Mouse (Mus musculus) myocyte (in vitro differentiated cells): ENCODE results near the gene Tnfsf13. TPM values are rescaled to one million over a fixed set of nuclear protein-coding genes. Genes with fewer than 3 reads are reported as not detected.

Experiments
- H3K27me3 ChIP-seq: one replicate; pipeline ENCODE4 v1.6.1; 2011; ENCODE audit not compliant: control insufficient read depth, insufficient read depth, insufficient read length
- H3K36me3 ChIP-seq: one replicate; pipeline ENCODE4 v1.6.1; 2011; ENCODE audit not compliant: control insufficient read depth, insufficient read depth
- H3K4me2 ChIP-seq: one replicate; pipeline ENCODE4 v1.6.1; 2011; ENCODE audit warnings: low read depth, control low read depth
- H3K4me3 ChIP-seq: one replicate; pipeline ENCODE4 v1.5.1; 2011; ENCODE audit warnings: mild to moderate bottlenecking, control low read depth, moderate library complexity
- H3K79me2 ChIP-seq: one replicate; pipeline ENCODE4 v1.6.1; 2011; ENCODE audit not compliant: control insufficient read depth, insufficient read depth
- H3ac ChIP-seq: one replicate; pipeline ENCODE4 v1.6.1; 2011; ENCODE audit not compliant: control insufficient read depth, insufficient read length
- CEBPB ChIP-seq: IDR thresholded peaks from 2 replicates; pipeline ENCODE4 v1.6.1; 2011; ENCODE audit warnings: mild to moderate bottlenecking, moderate library complexity; ENCODE audit not compliant: poor library complexity, insufficient read depth, severe bottlenecking
- E2F4 ChIP-seq: IDR thresholded peaks from one replicate; pipeline ENCODE4 v1.6.1; 2011; ENCODE audit warnings: mild to moderate bottlenecking, control low read depth, moderate library complexity; ENCODE audit not compliant: insufficient read depth
- MAX ChIP-seq: IDR thresholded peaks from one replicate; pipeline ENCODE4 v1.6.1; 2011; ENCODE audit warnings: low read depth, mild to moderate bottlenecking, control low read depth
- MYOD1 ChIP-seq, 3 experiments: IDR thresholded peaks; one replicate each; pipeline ENCODE4 v1.6.1; 2011; ENCODE audit warnings: control low read depth in 2 of 3, low read depth in 2 of 3, mild to moderate bottlenecking in 2 of 3, moderate library complexity in 1 of 3; ENCODE audit not compliant: insufficient read length in 2 of 3, control insufficient read depth in 1 of 3
- MYOG ChIP-seq, 3 experiments: IDR thresholded peaks; one replicate each; pipeline ENCODE4 v1.6.1; 2011; ENCODE audit warnings: control low read depth in 2 of 3, low read depth in 2 of 3, mild to moderate bottlenecking in 2 of 3; ENCODE audit not compliant: insufficient read length in 2 of 3, control insufficient read depth in 1 of 3, insufficient read depth in 1 of 3
- POLR2A ChIP-seq: IDR thresholded peaks from one replicate; pipeline ENCODE4 v1.6.1; 2011; ENCODE audit warnings: low read depth, mild to moderate bottlenecking, control low read depth, moderate library complexity; ENCODE audit not compliant: insufficient read length
- POLR2AphosphoS2 ChIP-seq: IDR thresholded peaks from one replicate; pipeline ENCODE4 v1.6.1; 2011; ENCODE audit warnings: low read depth, control low read depth; ENCODE audit not compliant: insufficient read length
- REST ChIP-seq: IDR thresholded peaks from one replicate; pipeline ENCODE4 v1.6.1; 2011; ENCODE audit warnings: mild to moderate bottlenecking, control low read depth, moderate library complexity; ENCODE audit not compliant: insufficient read depth, insufficient read length
- SRF ChIP-seq: IDR thresholded peaks from one replicate; pipeline ENCODE4 v1.6.1; 2011; ENCODE audit warnings: low read depth; ENCODE audit not compliant: control insufficient read depth, insufficient read length
- TCF12 ChIP-seq: IDR thresholded peaks from one replicate; pipeline ENCODE4 v1.6.1; 2011; ENCODE audit warnings: mild to moderate bottlenecking, control low read depth; ENCODE audit not compliant: poor library complexity, insufficient read depth, severe bottlenecking
- TCF3 ChIP-seq: IDR thresholded peaks from one replicate; pipeline ENCODE4 v1.6.1; 2011; ENCODE audit warnings: low read depth, control low read depth; ENCODE audit not compliant: insufficient read length
- USF1 ChIP-seq: IDR thresholded peaks from one replicate; pipeline ENCODE4 v1.6.1; 2011; ENCODE audit warnings: low read depth, mild to moderate bottlenecking, control low read depth, moderate library complexity
- polyA plus RNA-seq: library from polyadenylated mRNA; unstranded; fragments of >200 nt; fragmentation: generic; extraction: Trizol; gene quantifications from one replicate; pipeline ENCODE4 v1.2.1, GENCODE M21; 2012; ENCODE audit warnings: missing spikeins

Tnfsf13 gene
- polyA plus RNA-seq, 1 experiment: 0.07 TPM

DNA sequence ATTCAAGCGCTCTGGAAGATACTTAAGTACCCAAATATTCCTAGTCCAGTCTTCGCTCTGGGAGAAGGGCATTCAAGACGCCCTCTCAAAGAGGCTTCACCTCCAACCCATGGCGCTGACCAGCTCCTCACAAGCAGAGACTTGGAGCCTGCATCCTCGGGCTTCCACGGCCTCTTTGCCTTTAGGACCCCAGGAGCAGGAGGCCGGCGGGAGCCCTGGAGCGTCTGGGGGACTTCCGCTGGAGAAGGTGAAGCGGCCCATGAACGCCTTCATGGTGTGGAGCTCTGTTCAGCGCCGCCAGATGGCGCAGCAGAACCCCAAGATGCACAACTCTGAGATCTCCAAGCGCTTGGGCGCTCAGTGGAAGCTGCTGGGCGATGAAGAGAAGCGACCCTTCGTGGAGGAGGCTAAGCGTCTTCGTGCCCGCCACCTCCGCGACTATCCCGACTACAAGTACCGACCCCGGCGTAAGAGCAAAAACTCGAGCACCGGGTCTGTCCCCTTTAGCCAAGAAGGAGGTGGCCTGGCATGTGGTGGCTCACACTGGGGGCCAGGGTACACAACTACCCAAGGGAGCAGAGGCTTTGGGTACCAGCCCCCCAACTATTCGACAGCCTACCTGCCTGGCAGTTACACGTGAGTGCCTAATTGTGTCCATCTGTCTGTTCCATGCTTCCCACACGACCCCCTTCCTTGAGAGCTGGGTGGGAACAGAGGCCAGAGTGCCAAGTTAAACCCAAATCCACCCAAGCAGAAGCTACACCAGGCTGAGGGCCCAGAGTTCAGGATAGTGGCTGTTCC is 30.1 kb downstream of the Tnfsf13 start, which contains the start of gene Sox15:
Gene Sox15, plus strand, starts transcription at position 51 of the 801 bp plus-strand sequence.
- Histone ChIP-seq H3K4me2 (no peak within 1 kb of the TSS), H3K79me2 (peaks cover 9% of the 10 kb centered on the region), H3K27me3 (no peaks in the 10 kb centered on the region), H3K4me3 (no peak within 1 kb of the TSS), H3ac (no peak within 1 kb of the TSS), H3K36me3 (peaks cover 10% of the 10 kb centered on the region)
- TF ChIP-seq SRF: no peak
- no peak for TF ChIP-seq POLR2AphosphoS2
- TF ChIP-seq MYOG (IDR thresholded peaks at IDR 0.05; ENCODE audit: control insufficient read depth in 1 of 3, insufficient read depth in 1 of 3, insufficient read length in 2 of 3, low read depth in 2 of 3): no peak
- TF ChIP-seq CEBPB: no peak
- no peak for TF ChIP-seq MAX
- TF ChIP-seq E2F4: no peak
- TF ChIP-seq REST: no peak
- TF ChIP-seq POLR2A: no peak
- no peak for TF ChIP-seq MYOD1 (IDR thresholded peaks at IDR 0.05; ENCODE audit: control insufficient read depth in 1 of 3, insufficient read length in 2 of 3, low read depth in 2 of 3)
- TF ChIP-seq TCF3: no peak
- no peak for TF ChIP-seq USF1
- no peak for TF ChIP-seq TCF12

DNA sequence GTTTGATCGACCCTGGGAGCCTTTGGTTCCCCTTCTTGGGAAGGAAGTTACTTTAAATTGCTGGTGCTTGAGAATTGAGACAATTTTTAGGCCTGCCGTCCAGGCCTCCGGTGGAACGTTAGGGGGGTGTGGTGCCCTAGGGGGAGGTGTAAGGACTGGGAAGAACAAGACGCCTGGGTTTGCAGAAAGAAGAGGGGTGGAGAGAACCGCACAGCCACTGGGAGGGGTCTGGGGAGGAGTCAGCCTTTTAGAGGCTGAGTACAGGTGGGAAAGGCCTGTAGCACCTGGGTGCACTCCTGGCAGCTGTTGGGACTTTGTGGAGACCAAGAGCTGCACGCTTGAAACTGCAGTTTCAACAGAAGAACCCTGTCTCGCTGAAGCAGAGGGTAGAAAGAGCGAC is 30.8 kb downstream of the Tnfsf13 start:
- Histone ChIP-seq H3ac (no peak overlapping the region), H3K36me3 (peaks cover 14% of the 10 kb centered on the region), H3K4me2 (no peak overlapping the region), H3K27me3 (no peaks in the 10 kb centered on the region), H3K79me2 (peaks cover 2% of the 10 kb centered on the region), H3K4me3 (no peak overlapping the region)
- TF ChIP-seq USF1: no peak
- no peak for TF ChIP-seq SRF

DNA sequence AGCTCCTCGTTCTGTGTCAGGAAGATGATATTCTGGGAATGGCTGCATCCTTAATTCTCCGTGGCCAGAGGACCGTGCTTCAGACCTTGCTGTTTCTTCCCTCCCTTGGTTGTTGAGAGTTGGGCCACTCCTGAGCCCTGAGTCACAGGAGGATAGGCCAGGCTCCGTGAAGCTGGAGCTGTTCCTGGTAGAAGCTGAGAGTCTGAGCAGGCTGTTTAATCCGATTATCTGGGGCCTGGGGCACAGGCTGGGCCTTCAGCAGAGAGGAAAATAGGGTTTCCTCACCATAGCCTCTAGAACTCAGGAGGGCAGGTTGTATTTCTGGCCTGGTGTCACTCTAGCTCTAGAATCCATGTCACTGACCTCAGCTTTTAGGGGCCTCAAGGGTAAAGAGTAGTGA is 32.2 kb downstream of the Tnfsf13 start:
- Histone ChIP-seq H3K27me3 (no peaks in the 10 kb centered on the region), H3ac (no peak overlapping the region), H3K79me2 (no peaks in the 10 kb centered on the region), H3K4me2 (no peak overlapping the region), H3K36me3 (peaks cover 27% of the 10 kb centered on the region), H3K4me3 (no peak overlapping the region)
- TF ChIP-seq MYOG (IDR thresholded peaks at IDR 0.05; ENCODE audit: control insufficient read depth in 1 of 3, insufficient read depth in 1 of 3, insufficient read length in 2 of 3, low read depth in 2 of 3): no peak
- no peak for TF ChIP-seq POLR2A
- no peak for TF ChIP-seq CEBPB
- TF ChIP-seq POLR2AphosphoS2: no peak
- TF ChIP-seq REST: no peak
- no peak for TF ChIP-seq E2F4
- no peak for TF ChIP-seq TCF12
- TF ChIP-seq TCF3: no peak
- TF ChIP-seq MYOD1 (IDR thresholded peaks at IDR 0.05; ENCODE audit: control insufficient read depth in 1 of 3, insufficient read length in 2 of 3, low read depth in 2 of 3): no peak

DNA sequence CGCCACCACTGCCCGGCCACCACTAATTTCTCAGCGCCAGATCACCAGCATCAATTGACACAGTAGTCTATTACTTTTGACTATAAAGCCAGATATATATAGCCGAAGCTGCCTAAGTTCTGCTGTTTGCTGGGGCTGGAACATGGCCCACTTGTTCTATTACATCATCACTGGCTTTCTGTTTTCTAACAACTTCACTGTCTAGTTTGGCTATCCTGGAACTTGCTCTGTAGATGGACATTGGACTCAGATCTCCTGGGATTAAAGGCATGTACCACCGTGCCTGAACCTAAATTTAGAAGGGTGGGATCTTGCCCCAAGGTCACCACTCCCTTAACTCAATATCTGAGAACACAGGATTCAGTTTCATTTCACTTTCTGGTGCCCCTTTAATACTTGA is 39.7 kb downstream of the Tnfsf13 start:
- H3K4me2 ChIP-seq: no peak overlapping the region
- H3ac ChIP-seq: no peak overlapping the region
- H3K4me3 ChIP-seq: no peak overlapping the region
- H3K79me2 ChIP-seq: no peaks in the 10 kb centered on the region
- H3K36me3 ChIP-seq: peaks cover 70% of the 10 kb centered on the region
- TF ChIP-seq REST (no peak), MYOG (IDR thresholded peaks at IDR 0.05; ENCODE audit: control insufficient read depth in 1 of 3, insufficient read depth in 1 of 3, insufficient read length in 2 of 3, low read depth in 2 of 3) (no peak), TCF3 (no peak), USF1 (no peak), CEBPB (no peak), E2F4 (no peak), POLR2A (no peak), MAX (no peak), SRF (no peak), POLR2AphosphoS2 (no peak), TCF12 (no peak), MYOD1 (IDR thresholded peaks at IDR 0.05; ENCODE audit: control insufficient read depth in 1 of 3, insufficient read length in 2 of 3, low read depth in 2 of 3) (no peak)
- H3K27me3 ChIP-seq: no peaks in the 10 kb centered on the region

- peak overlapping the region; percentile 95 for H3K4me2 ChIP-seq
- peaks cover 15% of the 10 kb centered on the region for H3K36me3 ChIP-seq
- TF ChIP-seq POLR2AphosphoS2 (no peak), POLR2A (no peak), REST (no peak), MAX (no peak), E2F4 (no peak), SRF (no peak), MYOD1 (IDR thresholded peaks at IDR 0.05; ENCODE audit: control insufficient read depth in 1 of 3, insufficient read length in 2 of 3, low read depth in 2 of 3) (no peak), MYOG (IDR thresholded peaks at IDR 0.05; ENCODE audit: control insufficient read depth in 1 of 3, insufficient read depth in 1 of 3, insufficient read length in 2 of 3, low read depth in 2 of 3) (no peak), CEBPB (no peak), USF1 (no peak), TCF12 (no peak), TCF3 (no peak)
Measured at GRCm38 (mm10) chr11:69635471-69635870, 50.1 kb downstream of the Tnfsf13 start.

More at GRCm38 (mm10) chr11:69635471-69635870, 50.1 kb downstream of the Tnfsf13 start:
- Histone ChIP-seq H3K27me3 (no peaks in the 10 kb centered on the region), H3ac (no peak overlapping the region), H3K79me2 (peaks cover 47% of the 10 kb centered on the region), H3K4me3 (no peak overlapping the region)
